Mouse (Mus musculus) layer of hippocampus, postnatal 25 days (tissue): ENCODE measurements around the gene Sez6. TPM values are rescaled to one million over a fixed set of nuclear protein-coding genes. Genes with fewer than 3 reads are reported as not detected.

Experiments
- total RNA-seq, 2 experiments: library from RNA; stranded (reverse); gene quantifications; 2 replicates each; pipeline ENCODE4 v1.2.3; 2021

The Sez6 gene
- total RNA-seq, 2 experiments from 2014 or later, result 162 to 174 TPM

Other genes with a start within 250 kb of the Sez6 start
- gene Nufip2, start 244.6 kb upstream of the Sez6 start, total RNA-seq, result 10 to 100 TPM; 70.6 to 76.5 TPM
- gene Cryba1, start 205.5 kb upstream of the Sez6 start, total RNA-seq, result not detected
- 100 to 1,000 TPM; 136 to 158 TPM for gene Myo18a, start 167.6 kb upstream of the Sez6 start, total RNA-seq
- not detected for gene Gm10277, start 143.1 kb upstream of the Sez6 start, total RNA-seq
- gene Pipox, start 36.7 kb upstream of the Sez6 start, total RNA-seq, result 1 to 10 TPM; 1.5 to 1.8 TPM
- gene Phf12, start 52.0 kb downstream of the Sez6 start, total RNA-seq, result 10 to 100 TPM; 42.5 to 58.5 TPM
- 1 to 10 TPM; 6.9 to 7.4 TPM for gene Dhrs13, start 101.5 kb downstream of the Sez6 start, total RNA-seq
- 10 to 100 TPM; 74.4 to 81.6 TPM for gene Flot2, start 107.1 kb downstream of the Sez6 start, total RNA-seq
- 10 to 100 TPM; 18.6 to 21.1 TPM for gene Eral1, start 149.6 kb downstream of the Sez6 start, total RNA-seq
- 10 to 100 TPM; 27.6 to 33.4 TPM for gene Fam222b, start 163.9 kb downstream of the Sez6 start, total RNA-seq
- gene Traf4, start 234.8 kb downstream of the Sez6 start, total RNA-seq, result 10 to 100 TPM; 16.1 to 19.9 TPM
- gene Nek8, start 245.9 kb downstream of the Sez6 start, total RNA-seq, result 1 to 10 TPM; 3.1 to 3.3 TPM
- gene Tlcd1, start 245.9 kb downstream of the Sez6 start, total RNA-seq, result 10 to 100 TPM; 23.8 to 29.7 TPM